ENCODE assay signal across 9 mouse cellular contexts in genomic region chr7:49811346-49811745, GRCm38 (mm10). TPM values are rescaled to one million over a fixed set of nuclear protein-coding genes. Genes with fewer than 3 reads are reported as not detected.
DNase-seq lines count a peak whose midpoint lies in the region; ATAC-seq and TF ChIP-seq lines count a peak whose summit lies in the region.
"Had no signal": no experiment of that assay in that cellular context is flagged by ENCODE, and none has a peak within 500 bp of the region (broad histone marks: within the 10 kb centered on the region; RNA-seq: fewer than 3 reads in every experiment).

No protein-coding gene starts in this region.

- peak; percentile 58 for ATAC-seq in forebrain, embryonic 15.5 days (replicated peaks)
- no peak for ATAC-seq in forebrain, embryonic 12.5 days (ENCODE audit: low FRiP score)
- ATAC-seq in lung, embryonic 14.5 days (ENCODE audit: insufficient read depth): no peak
- ATAC-seq in megakaryocyte progenitor cell, adult 5-6 weeks (replicated peaks; ENCODE audit: poor library complexity): peak; percentile 60

- no peaks in the 10 kb centered on the region for H3K27me3 ChIP-seq in forebrain, embryonic 15.5 days
- H3K27me3 ChIP-seq in forebrain, embryonic 12.5 days: no peaks in the 10 kb centered on the region
- no peaks in the 10 kb centered on the region for H3K27me3 ChIP-seq in lung, embryonic 14.5 days (ENCODE audit: insufficient read depth, low read length)
- H3K27me3 ChIP-seq: stomach, embryonic 15.5 days had no signal

- H3K27ac ChIP-seq in forebrain, embryonic 15.5 days (replicated peaks): no peak overlapping the region
- no peak overlapping the region for H3K27ac ChIP-seq in forebrain, embryonic 12.5 days
- H3K27ac ChIP-seq in lung, embryonic 14.5 days (ENCODE audit: low read depth): no peak overlapping the region
- H3K27ac ChIP-seq: stomach, embryonic 15.5 days had no signal

- peak; percentile 45 for DNase-seq in lung, embryonic 14.5 days
- no peak for DNase-seq in lung, adult 18-20 months
- DNase-seq in brain, adult 2 months (ENCODE audit: low read depth, low spot score): peak; percentile 53
- DNase-seq in urinary bladder, postnatal 14 days (ENCODE audit: low spot score): no peak
- no peak for DNase-seq in thymus, postnatal 36 days

- TF ChIP-seq CTCF in lung, embryonic 14.5 days (IDR thresholded peaks at IDR 0.05; ENCODE audit: low read depth): peak; percentile 45; the same call in 1 of the 2 replicates

- no peaks in the 10 kb centered on the region for H3K4me1 ChIP-seq in forebrain, embryonic 15.5 days
- no peaks in the 10 kb centered on the region for H3K4me1 ChIP-seq in forebrain, embryonic 12.5 days
- H3K4me1 ChIP-seq in lung, embryonic 14.5 days (ENCODE audit: insufficient read depth): no peaks in the 10 kb centered on the region
- H3K4me1 ChIP-seq: stomach, embryonic 15.5 days had no signal

- no peak overlapping the region for H3K4me2 ChIP-seq in forebrain, embryonic 15.5 days (replicated peaks)
- no peak overlapping the region for H3K4me2 ChIP-seq in forebrain, embryonic 12.5 days
- H3K4me2 ChIP-seq in lung, embryonic 14.5 days: no peak overlapping the region
- H3K4me2 ChIP-seq: stomach, embryonic 15.5 days had no signal

- WGBS in forebrain, embryonic 15.5 days: 47% methylated on average over 4 of the region's 4 CpGs
- 66% methylated on average over 4 of the region's 4 CpGs for WGBS in forebrain, embryonic 12.5 days
- WGBS in lung, embryonic 14.5 days: 44% methylated on average over 4 of the region's 4 CpGs

- no peak overlapping the region for H3K4me3 ChIP-seq in forebrain, embryonic 15.5 days
- H3K4me3 ChIP-seq in forebrain, embryonic 12.5 days (replicated peaks): no peak overlapping the region
- H3K4me3 ChIP-seq in lung, embryonic 14.5 days (ENCODE audit: low read depth, low read length): no peak overlapping the region
- H3K4me3 ChIP-seq: stomach, embryonic 15.5 days had no signal

- no peaks in the 10 kb centered on the region for H3K9me3 ChIP-seq in forebrain, embryonic 15.5 days
- no peaks in the 10 kb centered on the region for H3K9me3 ChIP-seq in forebrain, embryonic 12.5 days
- no peaks in the 10 kb centered on the region for H3K9me3 ChIP-seq in lung, embryonic 14.5 days (ENCODE audit: low read depth, low read length)
- H3K9me3 ChIP-seq: stomach, embryonic 15.5 days had no signal

- 0 out of 2 replicates have a peak, but pooled peaks cover 7% of the 10 kb centered on the region for H3K36me3 ChIP-seq in forebrain, embryonic 15.5 days
- H3K36me3 ChIP-seq in forebrain, embryonic 12.5 days (replicated peaks): peaks cover 24% of the 10 kb centered on the region
- H3K36me3 ChIP-seq in lung, embryonic 14.5 days (ENCODE audit: insufficient read depth): peaks cover 30% of the 10 kb centered on the region

- no peak overlapping the region for H3K9ac ChIP-seq in forebrain, embryonic 15.5 days (replicated peaks)
- H3K9ac ChIP-seq in forebrain, embryonic 12.5 days: no peak overlapping the region
- no peak overlapping the region for H3K9ac ChIP-seq in lung, embryonic 14.5 days
- H3K9ac ChIP-seq: stomach, embryonic 15.5 days had no signal

RNA-seq across cellular contexts. Expression of gene Prmt3, which starts 33.2 kb away (rescaled TPM):
- polyA plus RNA-seq in forebrain, embryonic 15.5 days (2015; fragmentation: Nextera tagmentation; extraction: Ambion mirVana): 52.6 and 55.3 TPM in 2 replicates
- polyA plus RNA-seq in forebrain, embryonic 12.5 days (2016; fragmentation: Nextera tagmentation; extraction: Ambion mirVana): 55.1 and 60.1 TPM in 2 replicates
- 64.5 and 67.5 TPM in 2 replicates for polyA plus RNA-seq in lung, embryonic 14.5 days (2014; fragmentation: Nextera tagmentation; extraction: Ambion mirVana)
- 55.0 and 73.0 TPM in 2 replicates for total RNA-seq in megakaryocyte progenitor cell, adult 5-6 weeks (2015)
- 51.5 and 53.0 TPM in 2 replicates for total RNA-seq in megakaryocyte progenitor cell, adult 5-6 weeks (2017)

RNA-seq across cellular contexts. Expression of gene Htatip2, which starts 52.4 kb away (rescaled TPM):
- polyA plus RNA-seq in forebrain, embryonic 15.5 days (2015; fragmentation: Nextera tagmentation; extraction: Ambion mirVana): 1.5 and 2.2 TPM in 2 replicates
- 2.9 and 3.6 TPM in 2 replicates for polyA plus RNA-seq in forebrain, embryonic 12.5 days (2016; fragmentation: Nextera tagmentation; extraction: Ambion mirVana)
- polyA plus RNA-seq in lung, embryonic 14.5 days (2014; fragmentation: Nextera tagmentation; extraction: Ambion mirVana): 12.5 and 12.8 TPM in 2 replicates
- 16.0 and 18.4 TPM in 2 replicates for total RNA-seq in megakaryocyte progenitor cell, adult 5-6 weeks (2015)
- total RNA-seq in megakaryocyte progenitor cell, adult 5-6 weeks (2017): 13.4 and 13.7 TPM in 2 replicates

Comparison
In these comparisons a context has a peak if more than half of its experiments do, and no peak if none do; other contexts are left out.
1. ATAC-seq: peak in forebrain, embryonic 15.5 days (single experiment) and megakaryocyte progenitor cell, adult 5-6 weeks (single experiment); none in forebrain, embryonic 12.5 days (single experiment) and lung, embryonic 14.5 days (single experiment).
2. DNase-seq: peak in lung, embryonic 14.5 days (single experiment) and brain, adult 2 months (single experiment); none in lung, adult 18-20 months (0 of 2), urinary bladder, postnatal 14 days (single experiment) and thymus, postnatal 36 days (0 of 2).